Comparison of ENCODE assay signal across 30 mouse cellular contexts in the genomic region with DNA sequence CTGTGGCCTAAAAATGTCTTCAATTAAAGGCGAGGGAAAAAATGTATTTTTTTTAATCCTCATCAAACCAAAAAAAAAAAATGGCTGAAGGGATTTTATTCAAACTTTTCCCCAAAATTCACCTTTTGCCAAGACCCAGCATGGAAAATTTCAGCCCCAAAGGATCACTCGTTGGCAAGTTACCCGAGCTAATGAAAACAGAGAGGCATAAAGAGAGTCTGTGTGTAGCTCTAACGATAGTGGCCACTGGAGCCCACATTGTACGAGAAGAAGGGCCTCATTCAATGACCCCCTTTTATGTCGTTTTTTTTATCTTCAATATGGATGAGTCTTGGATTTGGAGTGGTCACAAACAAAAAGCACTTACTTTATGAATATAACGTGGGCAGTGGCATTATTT.
DNase-seq lines count a peak whose midpoint lies in the region; ATAC-seq lines count a peak whose summit lies in the region.
"Had no signal": no experiment of that assay in that cellular context is flagged by ENCODE, and none has a peak within 500 bp of the region (broad histone marks: within the 10 kb centered on the region; RNA-seq: fewer than 3 reads in every experiment).

No protein-coding gene starts in this region.

- DNase-seq in embryonic facial prominence, embryonic 10.5 days (ENCODE audit: low spot score): no peak
- peak; percentile 13 for DNase-seq in midbrain, embryonic 14.5 days
- DNase-seq in midbrain, embryonic 11.5 days (ENCODE audit: low spot score, missing footprints): no peak
- peak; percentile 58 for DNase-seq in embryonic facial prominence, embryonic 14.5 days (ENCODE audit: low spot score)
- no peak for DNase-seq in frontal cortex, postnatal 25 days (ENCODE audit: low spot score in 2 of 2)
- DNase-seq: adrenal gland, postnatal 36 days; cerebellum, adult 11 months; cerebellum, postnatal 14 days; gastrocnemius, adult 2 months; gastrocnemius, postnatal 36 days; heart, adult 18-20 months; heart, postnatal 36 days; kidney, adult 9 months; kidney, postnatal 10 days; lung, postnatal 36 days; right cerebral cortex, adult 18-20 months; spleen, adult 18-20 months; thymus, postnatal 14 days had no signal

- peaks cover 54% of the 10 kb centered on the region for H3K4me1 ChIP-seq in embryonic facial prominence, embryonic 13.5 days
- H3K4me1 ChIP-seq in embryonic facial prominence, embryonic 10.5 days: peaks cover 27% of the 10 kb centered on the region
- H3K4me1 ChIP-seq in midbrain, embryonic 14.5 days (ENCODE audit: control insufficient read depth, insufficient read depth, low read length): peaks cover 9% of the 10 kb centered on the region
- H3K4me1 ChIP-seq in midbrain, embryonic 11.5 days (ENCODE audit: control insufficient read depth, insufficient read depth, low read length): peaks cover 10% of the 10 kb centered on the region; the same call in 1 of the 2 replicates
- peaks cover 38% of the 10 kb centered on the region for H3K4me1 ChIP-seq in embryonic facial prominence, embryonic 14.5 days (ENCODE audit: control insufficient read depth, insufficient read depth, low read length)

- H3K9me3 ChIP-seq in embryonic facial prominence, embryonic 13.5 days: no peaks in the 10 kb centered on the region
- H3K9me3 ChIP-seq in embryonic facial prominence, embryonic 10.5 days: no peaks in the 10 kb centered on the region
- no peaks in the 10 kb centered on the region for H3K9me3 ChIP-seq in midbrain, embryonic 14.5 days (ENCODE audit: control insufficient read depth, low read length)
- no peaks in the 10 kb centered on the region for H3K9me3 ChIP-seq in midbrain, embryonic 11.5 days (ENCODE audit: control insufficient read depth, low read length)
- no peaks in the 10 kb centered on the region for H3K9me3 ChIP-seq in embryonic facial prominence, embryonic 14.5 days (ENCODE audit: control insufficient read depth, low read length)
- H3K9me3 ChIP-seq: embryonic facial prominence, embryonic 12.5 days; forebrain, embryonic 15.5 days; hindbrain, embryonic 12.5 days; lung, embryonic 15.5 days; midbrain, embryonic 15.5 days had no signal

- ATAC-seq in embryonic facial prominence, embryonic 13.5 days (ENCODE audit: insufficient number of reproducible peaks, insufficient read depth, low FRiP score, low TSS enrichment, low read depth): no peak
- ATAC-seq in midbrain, embryonic 14.5 days (ENCODE audit: low FRiP score, low TSS enrichment): no peak
- no peak for ATAC-seq in midbrain, embryonic 11.5 days (ENCODE audit: low FRiP score)
- ATAC-seq in embryonic facial prominence, embryonic 14.5 days (ENCODE audit: low read depth): no peak
- ATAC-seq in erythroid progenitor cell, adult 5-6 weeks (replicated peaks; ENCODE audit: low FRiP score, poor library complexity, severe bottlenecking): no peak
- ATAC-seq: CD4-positive, CD25-positive, alpha-beta regulatory T cell, adult 4 months; forebrain, embryonic 15.5 days; intestine, postnatal 0 days; midbrain, embryonic 15.5 days had no signal

- H3K27me3 ChIP-seq in embryonic facial prominence, embryonic 13.5 days: 0 out of 2 replicates have a peak, but pooled peaks cover 6% of the 10 kb centered on the region
- peaks cover 33% of the 10 kb centered on the region for H3K27me3 ChIP-seq in embryonic facial prominence, embryonic 10.5 days (replicated peaks; ENCODE audit: low read depth, poor library complexity, severe bottlenecking)
- no peaks in the 10 kb centered on the region for H3K27me3 ChIP-seq in midbrain, embryonic 14.5 days (ENCODE audit: control insufficient read depth, insufficient read depth, low read length)
- no peaks in the 10 kb centered on the region; the same call in 1 of the 2 replicates for H3K27me3 ChIP-seq in midbrain, embryonic 11.5 days (ENCODE audit: control insufficient read depth, insufficient read depth, low read length)
- no peaks in the 10 kb centered on the region; the same call in 1 of the 2 replicates for H3K27me3 ChIP-seq in embryonic facial prominence, embryonic 14.5 days (replicated peaks; ENCODE audit: control insufficient read depth, insufficient read depth, low read length)
- H3K27me3 ChIP-seq: midbrain, embryonic 15.5 days had no signal

- 33% methylated on average over 7 of the region's 7 CpGs for WGBS in embryonic facial prominence, embryonic 13.5 days
- 38% methylated on average over 7 of the region's 7 CpGs for WGBS in embryonic facial prominence, embryonic 10.5 days
- WGBS in midbrain, embryonic 14.5 days: 56% methylated on average over 7 of the region's 7 CpGs
- 68% methylated on average over 7 of the region's 7 CpGs for WGBS in midbrain, embryonic 11.5 days
- WGBS in embryonic facial prominence, embryonic 14.5 days: 36% methylated on average over 7 of the region's 7 CpGs

- H3K4me2 ChIP-seq in embryonic facial prominence, embryonic 13.5 days: no peak overlapping the region
- no peak overlapping the region for H3K4me2 ChIP-seq in midbrain, embryonic 14.5 days (ENCODE audit: low read length)
- no peak overlapping the region for H3K4me2 ChIP-seq in midbrain, embryonic 11.5 days
- no peak overlapping the region for H3K4me2 ChIP-seq in embryonic facial prominence, embryonic 14.5 days (ENCODE audit: low read depth, low read length)
- H3K4me2 ChIP-seq: embryonic facial prominence, embryonic 12.5 days; forebrain, embryonic 15.5 days; heart, embryonic 11.5 days; hindbrain, embryonic 12.5 days; liver, embryonic 11.5 days; lung, embryonic 15.5 days; midbrain, embryonic 15.5 days had no signal

- no peak overlapping the region for H3K9ac ChIP-seq in embryonic facial prominence, embryonic 13.5 days
- H3K9ac ChIP-seq in midbrain, embryonic 14.5 days (replicated peaks; ENCODE audit: low read length): no peak overlapping the region
- H3K9ac ChIP-seq in midbrain, embryonic 11.5 days (ENCODE audit: low read length): no peak overlapping the region
- no peak overlapping the region for H3K9ac ChIP-seq in embryonic facial prominence, embryonic 14.5 days (ENCODE audit: low read depth, low read length)
- H3K9ac ChIP-seq: embryonic facial prominence, embryonic 12.5 days; forebrain, embryonic 15.5 days; hindbrain, embryonic 12.5 days; lung, embryonic 15.5 days; midbrain, embryonic 15.5 days had no signal

- no peak overlapping the region for H3K4me3 ChIP-seq in embryonic facial prominence, embryonic 13.5 days
- no peak overlapping the region for H3K4me3 ChIP-seq in embryonic facial prominence, embryonic 10.5 days
- no peak overlapping the region for H3K4me3 ChIP-seq in midbrain, embryonic 14.5 days (replicated peaks; ENCODE audit: low read depth, low read length)
- H3K4me3 ChIP-seq in midbrain, embryonic 11.5 days (ENCODE audit: low read depth, low read length): no peak overlapping the region
- no peak overlapping the region for H3K4me3 ChIP-seq in embryonic facial prominence, embryonic 14.5 days (ENCODE audit: low read depth, low read length)
- H3K4me3 ChIP-seq: embryonic facial prominence, embryonic 12.5 days; forebrain, embryonic 15.5 days; gastrocnemius, adult 2 months; hindbrain, embryonic 12.5 days; left cerebral cortex, adult 2 months; lung, embryonic 15.5 days; midbrain, embryonic 15.5 days had no signal

- peak overlapping the region; percentile 48 for H3K27ac ChIP-seq in embryonic facial prominence, embryonic 13.5 days
- H3K27ac ChIP-seq in embryonic facial prominence, embryonic 10.5 days (replicated peaks): no peak overlapping the region
- H3K27ac ChIP-seq in midbrain, embryonic 14.5 days (replicated peaks; ENCODE audit: low read depth, low read length): no peak overlapping the region
- H3K27ac ChIP-seq in midbrain, embryonic 11.5 days (ENCODE audit: low read depth, low read length): no peak overlapping the region
- H3K27ac ChIP-seq in embryonic facial prominence, embryonic 14.5 days (replicated peaks; ENCODE audit: low read depth, low read length): peak overlapping the region; percentile 52; the same call in 1 of the 2 replicates
- H3K27ac ChIP-seq: forebrain, embryonic 15.5 days; gastrocnemius, adult 2 months; hindbrain, embryonic 12.5 days; left cerebral cortex, adult 2 months; lung, embryonic 15.5 days; midbrain, embryonic 15.5 days had no signal

- no peaks in the 10 kb centered on the region for H3K36me3 ChIP-seq in embryonic facial prominence, embryonic 13.5 days
- no peaks in the 10 kb centered on the region for H3K36me3 ChIP-seq in embryonic facial prominence, embryonic 10.5 days (replicated peaks)
- H3K36me3 ChIP-seq in midbrain, embryonic 14.5 days (ENCODE audit: control insufficient read depth, insufficient read depth, low read length): no peaks in the 10 kb centered on the region
- no peaks in the 10 kb centered on the region for H3K36me3 ChIP-seq in midbrain, embryonic 11.5 days (ENCODE audit: control insufficient read depth, insufficient read depth, low read length)
- no peaks in the 10 kb centered on the region for H3K36me3 ChIP-seq in embryonic facial prominence, embryonic 14.5 days (ENCODE audit: control insufficient read depth, insufficient read depth, low read length)
- H3K36me3 ChIP-seq: embryonic facial prominence, embryonic 12.5 days; forebrain, embryonic 15.5 days; hindbrain, embryonic 12.5 days; lung, embryonic 15.5 days; midbrain, embryonic 15.5 days had no signal

Comparison
In these comparisons a context has a peak if more than half of its experiments do, and no peak if none do; other contexts are left out.
1. H3K27ac ChIP-seq: peak in embryonic facial prominence, embryonic 13.5 days (single experiment) and embryonic facial prominence, embryonic 14.5 days (single experiment); none in embryonic facial prominence, embryonic 10.5 days (single experiment), midbrain, embryonic 14.5 days (single experiment) and midbrain, embryonic 11.5 days (single experiment).
2. DNase-seq: peak in midbrain, embryonic 14.5 days (single experiment) and embryonic facial prominence, embryonic 14.5 days (single experiment); none in embryonic facial prominence, embryonic 10.5 days (single experiment), midbrain, embryonic 11.5 days (single experiment) and frontal cortex, postnatal 25 days (0 of 2).